Mouse (Mus musculus): Measurements from ENCODE around the gene E130114P18Rik. TPM values are rescaled to one million over a fixed set of nuclear protein-coding genes. Genes with fewer than 3 reads are reported as not detected.

Gene E130114P18Rik
- total RNA-seq, 2 experiments from 2014 or later: 1.2 to 1.4 TPM

GRCm38 (mm10) chr4:97805896-97806808 lies 28.3 kb upstream of the E130114P18Rik start:
- DNase-seq (ENCODE audit: low spot score in 2 of 2): no peak

GRCm38 (mm10) chr4:97805255-97805654 lies 27.4 kb upstream of the E130114P18Rik start:
- no peak for DNase-seq (ENCODE audit: low spot score in 2 of 2)

- no peak for DNase-seq (ENCODE audit: low spot score in 2 of 2)
Measured at GRCm38 (mm10) chr4:97804638-97805037, 26.8 kb upstream of the E130114P18Rik start.

DNA sequence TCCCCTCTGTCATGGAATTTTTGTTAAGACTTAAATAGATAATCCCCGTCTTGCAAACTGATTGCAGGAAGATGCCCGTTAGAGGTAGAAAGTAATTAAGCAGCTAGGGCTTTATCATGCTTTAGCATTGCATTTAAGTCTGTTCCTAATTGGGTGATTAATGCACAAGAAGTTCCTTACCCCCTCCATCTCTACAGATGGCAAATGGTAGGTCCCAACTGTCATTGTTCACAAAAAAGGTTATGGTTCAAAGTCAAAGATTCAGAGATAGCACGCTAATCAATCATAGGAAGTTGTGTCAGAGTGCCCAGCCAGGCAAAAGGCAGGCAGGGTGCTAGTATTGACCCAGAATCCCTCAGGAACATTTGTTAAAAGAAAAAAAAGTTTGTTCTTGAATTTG lies 25.9 kb upstream of the E130114P18Rik start:
- no peak for DNase-seq (ENCODE audit: low spot score in 2 of 2)

- DNase-seq (ENCODE audit: low spot score in 2 of 2): no peak
Measured at GRCm38 (mm10) chr4:97796505-97796904, 18.6 kb upstream of the E130114P18Rik start.

- DNase-seq (ENCODE audit: low spot score in 2 of 2): no peak
Measured at GRCm38 (mm10) chr4:97795957-97796356, 18.1 kb upstream of the E130114P18Rik start.

DNA sequence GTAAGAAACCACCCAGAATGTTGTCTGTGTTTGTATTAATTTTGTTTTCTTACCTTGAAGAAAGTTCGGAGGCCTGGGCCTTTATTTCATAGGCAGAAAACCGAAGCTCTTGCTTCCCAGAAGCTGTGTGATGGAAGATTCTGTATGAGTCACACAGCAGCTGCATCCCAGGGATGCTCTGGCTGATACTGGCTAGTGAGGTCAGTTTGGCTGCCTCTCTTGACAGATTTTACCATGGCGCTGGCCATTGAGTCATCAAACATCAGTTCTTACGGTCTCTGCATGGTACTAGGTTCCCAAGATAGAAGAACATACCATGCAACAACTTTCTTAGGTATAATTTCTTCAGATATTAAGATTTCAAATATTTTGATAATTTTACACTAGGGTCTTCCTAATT lies 17.0 kb upstream of the E130114P18Rik start:
- no peak for DNase-seq (ENCODE audit: low spot score in 2 of 2)

DNA sequence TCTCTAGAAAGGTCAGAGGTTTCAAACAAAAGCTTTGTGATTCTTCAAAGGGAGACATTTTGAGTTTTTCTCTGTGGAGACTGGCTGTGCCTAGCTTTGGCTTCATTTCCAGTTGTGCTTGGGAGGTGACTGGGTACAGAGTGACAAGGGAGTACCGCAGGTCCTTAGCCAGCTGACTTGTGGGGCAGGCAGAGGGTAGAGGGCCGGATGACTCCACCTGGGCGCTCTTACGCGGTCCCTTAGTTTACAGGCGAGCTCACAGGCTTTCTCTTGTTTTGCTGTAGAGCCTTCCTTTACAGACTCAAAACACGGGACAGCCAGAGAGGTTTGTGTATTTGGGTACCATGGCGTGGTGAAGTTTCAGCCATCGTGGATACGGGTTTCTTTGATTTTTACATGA lies 16.1 kb upstream of the E130114P18Rik start:
- no peak for DNase-seq (ENCODE audit: low spot score in 2 of 2)

DNA sequence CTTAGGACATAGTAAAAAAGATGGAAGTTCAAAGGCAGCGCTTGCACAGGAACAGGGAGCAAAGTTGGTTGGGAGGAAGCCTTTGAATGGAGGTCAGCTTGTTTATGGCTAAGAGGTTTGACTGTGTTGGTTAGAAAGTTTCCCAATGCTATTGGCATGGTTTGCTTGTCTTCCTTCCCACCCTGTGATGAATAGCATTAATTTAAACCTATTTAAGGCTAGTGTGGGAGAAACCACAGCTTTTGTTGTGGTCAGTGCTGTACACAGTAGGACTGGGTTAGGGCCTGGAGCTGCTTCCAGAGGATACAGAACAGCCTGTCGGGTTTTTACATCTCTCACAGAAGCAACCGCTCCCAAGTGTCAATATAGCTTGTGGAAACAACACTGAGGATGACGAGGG lies 10.7 kb upstream of the E130114P18Rik start:
- DNase-seq (ENCODE audit: low spot score in 2 of 2): no peak

DNA sequence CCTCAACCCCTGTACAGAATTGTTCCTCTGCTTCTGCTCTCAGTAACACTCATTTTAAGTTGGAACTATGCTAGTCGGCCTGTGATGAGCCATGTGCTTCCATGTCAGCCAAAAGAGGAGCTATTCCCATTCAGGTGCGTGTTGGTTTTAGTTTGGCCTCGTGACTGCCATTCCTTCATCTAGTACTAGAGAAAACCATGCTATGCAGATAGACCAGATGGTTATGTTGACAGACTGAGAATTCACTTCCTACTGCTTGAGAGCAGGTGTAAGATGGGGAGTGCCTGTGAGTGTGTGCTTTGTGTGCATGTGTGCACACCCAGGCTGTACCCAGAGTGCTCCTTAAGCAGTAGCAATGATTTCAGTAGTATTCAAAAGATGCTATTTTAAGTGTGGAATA lies 9.6 kb upstream of the E130114P18Rik start:
- no peak for DNase-seq (ENCODE audit: low spot score in 2 of 2)

GRCm38 (mm10) chr4:97786571-97786970 lies 8.7 kb upstream of the E130114P18Rik start:
- no peak for DNase-seq (ENCODE audit: low spot score in 2 of 2)

GRCm38 (mm10) chr4:97785547-97786271 lies 7.8 kb upstream of the E130114P18Rik start:
- DNase-seq (ENCODE audit: low spot score in 2 of 2): no peak

DNA sequence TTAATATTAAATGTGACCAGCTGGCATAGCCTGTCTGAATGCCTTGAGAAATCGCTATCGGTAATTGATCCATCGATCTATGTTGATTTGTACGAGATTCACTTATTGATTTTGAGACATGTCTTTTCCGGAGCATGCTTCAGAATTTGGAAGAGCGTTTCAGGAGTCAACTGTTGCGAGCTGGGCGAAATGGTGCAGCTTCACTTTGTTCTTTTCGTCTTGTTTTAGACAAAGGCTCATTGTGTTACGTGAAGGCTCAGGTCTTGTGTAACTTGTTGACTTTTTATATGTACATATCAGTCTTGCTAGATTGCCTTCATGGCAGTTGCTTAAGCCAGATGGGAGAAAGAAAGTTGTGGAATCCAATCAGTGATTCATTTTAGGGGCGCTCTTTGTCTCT lies 6.4 kb upstream of the E130114P18Rik start:
- no peak for DNase-seq (ENCODE audit: low spot score in 2 of 2)

DNA sequence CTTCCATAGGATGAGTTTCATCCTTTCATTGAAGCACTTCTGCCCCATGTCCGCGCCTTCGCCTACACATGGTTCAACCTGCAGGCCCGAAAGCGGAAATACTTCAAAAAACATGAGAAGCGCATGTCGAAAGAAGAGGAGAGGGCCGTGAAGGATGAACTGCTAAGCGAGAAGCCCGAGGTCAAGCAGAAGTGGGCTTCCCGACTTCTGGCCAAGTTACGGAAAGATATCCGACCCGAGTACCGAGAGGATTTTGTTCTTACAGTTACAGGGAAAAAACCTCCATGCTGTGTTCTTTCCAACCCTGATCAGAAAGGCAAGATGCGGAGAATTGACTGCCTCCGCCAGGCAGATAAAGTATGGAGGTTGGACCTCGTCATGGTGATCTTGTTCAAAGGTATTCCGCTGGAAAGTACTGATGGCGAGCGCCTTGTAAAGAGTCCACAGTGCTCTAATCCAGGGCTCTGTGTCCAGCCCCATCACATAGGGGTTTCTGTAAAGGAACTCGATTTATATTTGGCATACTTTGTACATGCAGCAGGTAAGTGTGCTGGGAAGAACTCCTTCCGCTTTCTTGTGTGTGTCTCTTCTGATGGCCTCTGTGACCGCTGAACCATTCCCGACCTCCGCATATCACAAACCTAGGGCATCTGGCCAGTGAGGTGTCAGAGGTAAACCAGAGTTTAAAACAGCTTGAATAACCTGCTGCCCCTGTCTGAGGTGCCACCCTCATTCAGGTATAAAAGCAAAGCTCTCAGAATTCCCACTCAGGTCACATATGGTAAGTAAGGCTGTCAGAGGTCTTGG lies 5.4 kb upstream of the E130114P18Rik start:
- no peak for DNase-seq (ENCODE audit: low spot score in 2 of 2)

DNA sequence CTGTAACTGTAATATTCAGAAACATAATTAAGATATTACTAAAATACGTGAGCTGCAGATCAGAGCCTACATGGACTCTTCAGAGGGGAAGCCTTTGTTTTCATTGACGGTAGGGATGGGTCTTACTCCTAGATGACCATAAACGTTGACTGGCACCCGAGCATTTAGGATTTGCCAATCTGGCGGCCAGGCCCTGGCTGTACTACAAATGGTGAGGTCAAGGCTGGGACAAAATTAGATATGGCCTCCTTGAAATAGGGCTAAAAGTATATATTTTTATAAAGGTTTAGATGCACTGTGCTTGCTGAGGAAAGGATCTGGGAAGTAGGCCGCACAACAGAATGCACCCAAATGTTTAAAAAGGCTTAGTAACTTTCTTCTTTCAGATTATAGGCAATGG lies 4.6 kb upstream of the E130114P18Rik start:
- no peak for DNase-seq (ENCODE audit: low spot score in 2 of 2)

DNA sequence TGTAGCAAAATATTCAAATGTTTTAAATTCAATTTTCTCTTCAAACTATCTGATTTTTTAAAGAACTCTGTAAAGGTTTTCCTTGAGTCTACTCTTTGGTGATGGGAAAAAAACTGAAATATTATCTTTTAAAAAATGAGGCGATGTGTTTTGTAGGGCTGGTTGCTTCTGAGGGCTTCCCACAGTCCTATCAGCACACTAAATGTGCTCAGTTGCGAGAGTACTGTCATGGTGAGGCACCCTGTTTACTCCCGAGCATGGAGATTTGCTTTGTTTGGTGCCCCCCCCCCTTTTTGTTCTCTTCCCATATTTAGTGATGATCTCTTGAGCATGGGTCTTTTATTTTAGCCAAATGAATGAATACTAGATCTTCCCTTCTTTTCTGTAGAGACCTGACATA lies 4.2 kb upstream of the E130114P18Rik start:
- no peak for DNase-seq (ENCODE audit: low spot score in 2 of 2)

DNA sequence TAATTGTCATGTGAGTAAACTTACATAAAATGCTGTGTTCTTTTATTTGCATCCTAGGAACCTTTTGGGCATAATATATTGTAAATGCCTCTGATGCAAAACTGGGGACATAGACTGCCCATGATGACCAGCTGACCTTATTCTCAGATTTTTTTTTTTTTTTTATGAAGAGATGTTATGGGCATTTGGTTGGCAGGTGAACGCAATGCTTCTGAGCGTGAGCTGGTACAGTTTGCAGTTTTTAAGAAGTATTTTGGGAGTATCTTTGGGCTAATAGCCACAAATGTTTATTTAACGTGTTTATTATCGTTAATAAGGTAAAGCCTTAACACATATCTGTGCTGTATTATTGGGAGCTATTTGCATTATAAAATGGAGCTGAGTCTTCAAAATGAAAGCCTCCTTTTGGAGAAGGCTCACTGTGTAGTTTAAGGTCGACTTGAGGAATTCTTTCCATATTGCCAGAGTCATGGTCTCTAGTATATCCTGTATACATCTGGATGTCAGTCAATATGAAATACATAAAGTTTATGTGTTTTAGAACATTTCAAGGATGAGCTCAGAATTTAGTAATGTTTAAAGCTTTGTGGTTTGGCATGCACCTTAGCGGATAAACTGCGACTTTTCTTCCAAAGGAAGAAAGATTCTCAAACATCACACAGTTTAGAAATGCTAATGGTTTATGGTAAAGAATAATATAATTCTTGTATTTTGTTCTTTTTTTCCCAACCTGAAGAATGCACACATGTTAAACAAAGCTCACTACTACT lies 3.0 kb upstream of the E130114P18Rik start:
- DNase-seq (ENCODE audit: low spot score in 2 of 2): no peak

GRCm38 (mm10) chr4:97780024-97780423 lies 2.1 kb upstream of the E130114P18Rik start:
- no peak for DNase-seq (ENCODE audit: low spot score in 2 of 2)

DNA sequence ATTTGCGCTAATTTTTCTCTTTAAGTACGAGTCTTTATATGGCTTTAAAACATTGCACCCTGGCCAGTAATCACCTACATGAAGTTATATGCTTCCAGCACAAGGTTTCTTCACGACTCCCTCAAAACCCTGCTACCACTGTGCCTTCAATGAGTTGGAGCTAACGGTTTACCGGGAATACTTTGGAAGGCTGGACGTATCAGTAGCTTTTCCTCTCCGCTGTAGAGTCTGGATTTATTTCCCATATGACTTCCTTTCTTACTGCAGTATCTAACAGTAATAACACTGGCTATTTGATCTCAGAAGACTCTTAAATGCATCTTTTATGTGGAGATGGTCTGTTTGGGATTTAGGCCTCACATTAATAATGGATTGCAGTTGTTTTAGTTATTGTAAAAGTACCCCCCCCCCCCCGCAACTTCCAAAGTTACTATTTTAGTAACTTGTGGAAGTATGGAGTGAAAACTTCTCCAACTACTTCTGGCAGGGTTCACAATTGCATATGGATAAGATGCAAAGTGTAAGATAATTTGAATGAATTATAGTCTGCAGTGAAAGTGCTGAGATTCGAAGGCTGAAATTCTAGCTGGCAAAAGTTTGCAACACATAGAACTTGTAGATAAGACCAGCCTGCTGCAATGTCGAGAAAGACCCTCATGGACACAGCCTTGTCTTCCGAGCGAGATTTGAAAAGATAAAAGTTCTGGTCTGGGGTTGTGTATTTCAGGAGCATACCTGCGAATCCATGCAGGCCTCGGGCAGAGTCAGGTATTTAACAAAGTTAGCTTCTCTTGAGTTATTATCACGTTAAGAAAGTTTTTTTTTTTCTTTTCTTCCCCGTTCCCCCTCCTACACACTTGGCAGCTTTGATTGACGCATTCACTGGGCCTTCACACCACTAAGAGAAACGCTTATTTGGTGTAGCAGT lies 1.4 kb upstream of the E130114P18Rik start:
- DNase-seq (ENCODE audit: low spot score in 2 of 2): no peak

Measured in adrenal gland, postnatal 4 days (tissue).